Mouse (Mus musculus) forebrain, postnatal 0 days (tissue): ENCODE data around the gene Fstl1. TPM values are rescaled to one million over a fixed set of nuclear protein-coding genes. Genes with fewer than 3 reads are reported as not detected.

ENCODE experiments used
- ATAC-seq: fragments of 200-750 bp; cut with Nextera tagmentation; 2 replicates; pipeline ENCODE4 v1.8.0; 2017; ENCODE audit warnings: mild to moderate bottlenecking, moderate library complexity
- DNase-seq: peaks from one replicate; pipeline ENCODE4 v3.0.0-alpha.2; 2015
- H3K27ac ChIP-seq: fragments of 300-500 bp; sonication (generic); 2 replicates; pipeline ENCODE4 v1.5.1; 2014; ENCODE audit warnings: low read depth, mild to moderate bottlenecking, antibody characterized with exemption, low read length, moderate library complexity, mixed read lengths
- H3K27me3 ChIP-seq: fragments of 300-500 bp; sonication (generic); 2 replicates; pipeline ENCODE4 v1.6.1; 2014; ENCODE audit warnings: mild to moderate bottlenecking, low read length, mixed read lengths; ENCODE audit not compliant: insufficient read depth
- H3K36me3 ChIP-seq: fragments of 300-500 bp; sonication (generic); 2 replicates; pipeline ENCODE4 v1.6.1; 2014; ENCODE audit warnings: mild to moderate bottlenecking, moderate library complexity; ENCODE audit not compliant: insufficient read depth
- H3K4me1 ChIP-seq: fragments of 300-500 bp; sonication (generic); 2 replicates; pipeline ENCODE4 v1.6.1; 2014; ENCODE audit warnings: antibody characterized with exemption; ENCODE audit not compliant: insufficient read depth
- H3K4me2 ChIP-seq: fragments of 300-500 bp; sonication (generic); 2 replicates; pipeline ENCODE4 v1.6.1; 2014; ENCODE audit warnings: low read depth, mild to moderate bottlenecking, moderate library complexity
- H3K4me3 ChIP-seq: fragments of 300-500 bp; sonication (generic); 2 replicates; pipeline ENCODE4 v1.5.1; 2014; ENCODE audit warnings: low read depth, low read length, mixed read lengths
- H3K9ac ChIP-seq: fragments of 300-500 bp; sonication (generic); 2 replicates; pipeline ENCODE4 v1.6.1; 2014; ENCODE audit warnings: mild to moderate bottlenecking
- H3K9me3 ChIP-seq: fragments of 300-500 bp; sonication (generic); 2 replicates; pipeline ENCODE4 v1.6.1; 2016; ENCODE audit warnings: low read length
- CTCF ChIP-seq: sonication (generic); IDR thresholded peaks from 2 replicates; pipeline ENCODE4 v1.5.1; 2016; ENCODE audit warnings: antibody characterized with exemption, control low read depth, low read depth
- WGBS: fragments of 180-500 bp; shearing (Covaris S2); extraction: QIAGEN DNeasy Blood & Tissue Kit; methylation state at CpG from one replicate; pipeline ENCODE4 v1.1.7; 2014; 5-methylcytosine and 5-hydroxymethylcytosine counted together
- polyA plus RNA-seq: library from polyadenylated mRNA; unstranded; fragments of >200 nt; fragmentation: Nextera tagmentation; extraction: Ambion mirVana; gene quantifications from 2 replicates; pipeline ENCODE4 v1.2.1, GENCODE M21; 2015
- total RNA-seq: library from RNA; depleted of rRNA; stranded (reverse); fragments of >200 nt; gene quantifications from 2 replicates; pipeline ENCODE4 v1.2.3, GENCODE M21; 2014; rRNA removed

Gene Fstl1
- total RNA-seq (62.6 and 78.3 TPM in 2 replicates), polyA plus RNA-seq (67.2 and 67.5 TPM in 2 replicates)

DNA sequence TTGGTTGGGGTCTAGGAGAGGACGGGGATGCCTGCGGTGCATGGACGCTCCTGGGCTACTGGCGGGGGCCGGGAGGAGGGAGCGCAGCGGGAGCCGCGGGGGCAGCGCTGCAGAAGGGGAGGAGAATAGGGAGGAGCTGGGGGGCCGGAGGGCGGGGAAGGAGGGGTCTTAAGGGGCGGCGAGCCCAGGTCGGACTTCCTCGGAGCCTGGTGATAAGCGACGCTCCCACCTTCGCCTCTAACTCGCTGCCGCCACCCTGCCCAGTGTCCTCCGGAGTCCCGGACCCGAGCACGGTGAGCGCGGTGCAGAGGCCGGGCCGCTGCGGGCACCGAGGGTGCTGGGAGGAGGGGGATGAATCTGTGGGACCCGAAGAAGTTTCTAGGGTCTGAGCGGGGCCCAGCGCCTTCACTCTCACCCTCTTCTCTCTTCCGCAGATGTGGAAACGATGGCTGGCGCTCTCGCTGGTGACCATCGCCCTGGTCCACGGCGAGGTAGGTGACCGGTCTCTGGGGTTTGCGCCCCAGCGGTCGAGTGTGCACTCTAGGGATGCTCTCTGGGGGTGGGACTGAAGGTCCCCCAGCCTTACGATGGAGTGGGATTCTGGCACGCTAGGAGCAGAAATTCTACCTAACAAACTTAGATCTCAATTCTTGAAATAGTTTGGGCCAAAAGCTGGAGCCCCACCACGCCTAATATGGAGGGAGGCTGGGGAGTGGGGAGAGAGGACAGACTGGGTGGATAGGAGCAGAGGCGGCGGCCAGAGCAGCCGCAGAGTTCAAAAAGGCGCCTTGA is at the start of gene Fstl1:
TSS of gene Fstl1 (plus strand) at position 14 of the 792 bp plus-strand sequence.
- Histone ChIP-seq H3K27me3 (no peaks in the 10 kb centered on the region), H3K4me2 (peak within 1 kb of the TSS; percentile 95), H3K9me3 (no peaks in the 10 kb centered on the region), H3K4me1 (0 out of 2 replicates have a peak, but pooled peaks cover 5% of the 10 kb centered on the region), H3K4me3 (peak within 1 kb of the TSS; percentile 70), H3K27ac (peak within 1 kb of the TSS; percentile 57), H3K9ac (peak within 1 kb of the TSS; percentile 72), H3K36me3 (no peaks in the 10 kb centered on the region)
- WGBS, result 2% methylated on average over 50 of the region's 52 CpGs
- peak; percentile 57 for DNase-seq
- ATAC-seq, result peak; percentile 70
- no peak for TF ChIP-seq CTCF

GRCm38 (mm10) chr16:37728674-37729073 is 48.0 kb upstream of the Fstl1 start:
- H3K9me3 ChIP-seq, result no peaks in the 10 kb centered on the region
- H3K9ac ChIP-seq, result no peak overlapping the region
- ATAC-seq (no peak), DNase-seq (peak; percentile 36)
- H3K4me1 ChIP-seq, result peaks cover 16% of the 10 kb centered on the region
- no peak overlapping the region for H3K4me2 ChIP-seq
- TF ChIP-seq CTCF, result no peak
- no peak overlapping the region for H3K27ac ChIP-seq
- H3K4me3 ChIP-seq, result no peak overlapping the region
- 35% methylated on average over 1 of the region's 1 CpGs for WGBS
- H3K36me3 ChIP-seq, result no peaks in the 10 kb centered on the region
- H3K27me3 ChIP-seq, result no peaks in the 10 kb centered on the region

GRCm38 (mm10) chr16:37729381-37730150 is 47.1 kb upstream of the Fstl1 start:
- no peaks in the 10 kb centered on the region for H3K27me3 ChIP-seq
- no peak overlapping the region for H3K27ac ChIP-seq
- no peak overlapping the region for H3K9ac ChIP-seq
- DNase-seq, result no peak
- 42% methylated on average over 9 of the region's 9 CpGs for WGBS
- peaks cover 16% of the 10 kb centered on the region for H3K4me1 ChIP-seq
- TF ChIP-seq CTCF, result no peak
- no peaks in the 10 kb centered on the region for H3K36me3 ChIP-seq
- H3K4me2 ChIP-seq, result no peak overlapping the region
- H3K4me3 ChIP-seq, result no peak overlapping the region
- H3K9me3 ChIP-seq, result no peaks in the 10 kb centered on the region
- no peak for ATAC-seq

DNA sequence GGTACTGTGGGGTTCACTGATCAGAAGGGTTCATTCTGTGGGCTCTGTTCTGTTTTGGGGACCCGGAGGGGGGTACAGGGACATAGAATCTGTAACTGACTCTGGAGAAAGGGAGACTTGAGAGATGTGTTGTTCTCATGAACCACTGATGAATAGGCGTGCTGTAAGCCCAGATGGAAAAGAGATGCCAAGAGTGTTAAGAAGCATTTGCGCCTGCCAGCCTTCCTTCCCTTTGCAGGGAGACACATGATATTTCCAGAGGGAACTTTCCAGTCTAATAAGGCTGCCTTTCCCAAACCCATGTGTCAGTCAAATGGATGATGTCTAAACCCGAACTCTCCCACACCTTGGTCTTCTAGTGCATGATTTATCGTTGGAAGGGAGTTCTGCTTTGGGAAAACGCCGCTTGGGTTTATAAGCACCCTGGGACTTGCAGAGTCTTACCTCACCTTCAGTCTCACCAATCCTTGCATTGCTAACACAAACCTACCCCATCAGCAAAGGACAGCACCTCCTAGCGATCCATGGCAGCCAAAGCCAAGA is 46.3 kb upstream of the Fstl1 start:
- WGBS, result 69% methylated on average over 8 of the region's 8 CpGs
- H3K9me3 ChIP-seq, result no peaks in the 10 kb centered on the region
- H3K4me3 ChIP-seq, result no peak overlapping the region
- ATAC-seq, result peak; percentile 52; the same call in 1 of the 2 replicates
- DNase-seq, result peak; percentile 32
- H3K4me1 ChIP-seq, result peaks cover 16% of the 10 kb centered on the region
- H3K4me2 ChIP-seq, result no peak overlapping the region
- H3K9ac ChIP-seq, result no peak overlapping the region
- no peak for TF ChIP-seq CTCF
- H3K27ac ChIP-seq, result no peak overlapping the region
- H3K36me3 ChIP-seq, result no peaks in the 10 kb centered on the region
- no peaks in the 10 kb centered on the region for H3K27me3 ChIP-seq

DNA sequence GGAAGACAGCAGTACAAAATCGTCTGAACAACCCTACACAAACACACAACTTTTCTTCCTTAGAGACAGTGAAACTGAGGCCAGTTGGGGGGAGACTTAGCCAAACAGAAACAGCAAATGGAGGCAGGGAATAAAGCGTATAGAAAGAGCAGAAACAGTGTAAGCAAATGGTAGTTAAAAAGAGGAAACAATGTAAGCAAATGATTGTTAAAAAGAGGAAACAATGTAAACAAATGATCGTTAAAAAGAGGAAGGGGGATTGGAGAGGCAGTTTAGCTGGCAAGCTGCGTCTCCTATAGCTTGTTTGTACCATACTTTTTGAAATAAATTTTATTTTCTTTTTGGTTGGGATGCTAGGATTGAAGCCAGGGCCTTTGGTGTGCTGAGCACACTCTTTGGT is 45.2 kb upstream of the Fstl1 start:
- Histone ChIP-seq H3K4me3 (no peak overlapping the region), H3K4me1 (peaks cover 16% of the 10 kb centered on the region), H3K27me3 (no peaks in the 10 kb centered on the region), H3K4me2 (no peak overlapping the region), H3K36me3 (no peaks in the 10 kb centered on the region), H3K9ac (no peak overlapping the region), H3K9me3 (no peaks in the 10 kb centered on the region), H3K27ac (no peak overlapping the region)
- 43% methylated on average over 4 of the region's 4 CpGs for WGBS
- ATAC-seq (no peak), DNase-seq (no peak)
- no peak for TF ChIP-seq CTCF

DNA sequence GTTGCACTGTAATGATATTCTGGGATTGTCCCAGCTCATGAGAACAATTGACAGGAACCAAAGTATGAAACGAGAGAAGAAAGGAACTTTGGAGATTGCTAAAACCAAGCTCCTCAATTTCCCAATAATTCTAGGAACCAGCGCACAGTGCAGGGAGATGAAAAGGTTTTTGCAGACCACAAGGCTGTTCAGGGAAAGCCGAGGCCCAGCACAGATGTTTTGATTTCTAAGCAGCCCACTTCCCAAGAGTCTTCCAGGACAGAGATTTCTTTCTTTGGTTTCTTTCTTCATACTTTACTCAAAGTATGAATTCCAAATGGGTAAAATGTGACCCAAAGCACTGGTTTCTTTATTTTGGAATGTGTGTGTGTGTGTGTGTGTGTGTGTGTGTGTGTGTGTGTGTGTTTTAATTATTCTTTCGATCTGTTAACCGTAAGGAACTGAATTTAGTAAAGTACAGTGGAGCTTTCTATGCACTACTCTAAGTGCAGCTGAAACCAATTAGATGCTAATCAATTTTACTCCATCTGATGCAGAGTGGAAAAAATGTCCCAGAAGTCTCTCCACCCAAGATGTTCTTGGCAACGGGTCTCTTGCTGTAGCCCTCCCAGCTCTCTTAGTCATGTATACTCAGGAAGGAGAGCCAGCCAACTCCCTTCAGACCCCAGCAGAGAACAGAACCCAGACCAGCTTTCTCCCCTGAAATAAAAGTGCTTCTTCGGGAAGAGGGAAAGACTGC is 44.5 kb upstream of the Fstl1 start:
- TF ChIP-seq CTCF, result no peak
- Histone ChIP-seq H3K4me3 (no peak overlapping the region), H3K4me2 (no peak overlapping the region), H3K27ac (peak overlapping the region; percentile 50), H3K9ac (no peak overlapping the region), H3K4me1 (peaks cover 16% of the 10 kb centered on the region), H3K9me3 (no peaks in the 10 kb centered on the region), H3K36me3 (no peaks in the 10 kb centered on the region), H3K27me3 (no peaks in the 10 kb centered on the region)
- DNase-seq (peak; percentile 58), ATAC-seq (peak; percentile 88)
- WGBS, result 36% methylated on average over 7 of the region's 7 CpGs
